Mouse (Mus musculus): Measurements from ENCODE around the gene Ap1b1. TPM values are rescaled to one million over a fixed set of nuclear protein-coding genes. Genes with fewer than 3 reads are reported as not detected.

The Ap1b1 gene
- polyA plus RNA-seq, 1 experiment from 2014 or later, result 48.9 TPM

DNA sequence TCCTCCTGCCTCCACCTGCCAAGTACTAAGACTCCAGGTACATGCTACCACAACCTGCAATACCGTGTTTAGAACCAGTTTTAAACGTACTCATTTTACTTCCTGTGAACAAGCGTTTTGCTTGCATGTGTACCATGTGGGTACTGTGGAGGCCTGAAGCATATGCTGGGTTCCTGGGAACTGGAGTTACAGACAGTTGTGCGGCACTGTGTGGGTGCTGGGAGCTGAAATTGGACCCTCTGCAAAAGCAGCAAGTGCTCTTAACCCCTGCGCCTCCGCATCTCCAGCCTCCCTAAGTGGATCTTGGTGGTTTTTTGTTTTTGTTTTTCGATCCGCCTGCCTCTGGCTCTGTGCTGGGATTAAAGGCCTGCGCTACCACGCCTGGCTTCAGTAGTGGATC lies 65.0 kb downstream of the Ap1b1 start:
- Histone ChIP-seq H3K4me2 (ENCODE audit: low read depth, low read length) (no peak overlapping the region), H3K27me3 (replicated peaks; ENCODE audit: control insufficient read depth, insufficient read depth, low read length) (peaks cover 14% of the 10 kb centered on the region), H3K4me1 (ENCODE audit: control insufficient read depth, insufficient read depth, low read length) (no peaks in the 10 kb centered on the region), H3K36me3 (ENCODE audit: control insufficient read depth, insufficient read depth, low read length) (no peaks in the 10 kb centered on the region), H3K4me3 (ENCODE audit: low read depth, low read length) (no peak overlapping the region), H3K27ac (replicated peaks; ENCODE audit: low read depth, low read length) (no peak overlapping the region), H3K9ac (ENCODE audit: low read depth, low read length) (no peak overlapping the region), H3K9me3 (ENCODE audit: control insufficient read depth, low read length) (no peaks in the 10 kb centered on the region)
- ATAC-seq (ENCODE audit: low read depth), result no peak
- WGBS, result 60% methylated on average over 10 of the region's 10 CpGs
- DNase-seq (ENCODE audit: low spot score), result no peak

GRCm38 (mm10) chr11:5052200-5052854 lies 65.7 kb downstream of the Ap1b1 start:
- H3K9me3 ChIP-seq (ENCODE audit: control insufficient read depth, low read length), result no peaks in the 10 kb centered on the region
- no peak for ATAC-seq (ENCODE audit: low read depth)
- no peak overlapping the region for H3K9ac ChIP-seq (ENCODE audit: low read depth, low read length)
- no peaks in the 10 kb centered on the region for H3K36me3 ChIP-seq (ENCODE audit: control insufficient read depth, insufficient read depth, low read length)
- DNase-seq (ENCODE audit: low spot score), result no peak
- peaks cover 21% of the 10 kb centered on the region for H3K27me3 ChIP-seq (replicated peaks; ENCODE audit: control insufficient read depth, insufficient read depth, low read length)
- H3K27ac ChIP-seq (replicated peaks; ENCODE audit: low read depth, low read length), result no peak overlapping the region
- no peak overlapping the region for H3K4me3 ChIP-seq (ENCODE audit: low read depth, low read length)
- no peak overlapping the region for H3K4me2 ChIP-seq (ENCODE audit: low read depth, low read length)
- H3K4me1 ChIP-seq (ENCODE audit: control insufficient read depth, insufficient read depth, low read length), result no peaks in the 10 kb centered on the region
- WGBS, result 67% methylated on average over 10 of the region's 10 CpGs

GRCm38 (mm10) chr11:5054151-5054550 lies 67.5 kb downstream of the Ap1b1 start:
- 91% methylated on average over 14 of the region's 14 CpGs for WGBS
- no peaks in the 10 kb centered on the region for H3K9me3 ChIP-seq (ENCODE audit: control insufficient read depth, low read length)
- no peak overlapping the region for H3K4me2 ChIP-seq (ENCODE audit: low read depth, low read length)
- H3K36me3 ChIP-seq (ENCODE audit: control insufficient read depth, insufficient read depth, low read length), result no peaks in the 10 kb centered on the region
- H3K27me3 ChIP-seq (replicated peaks; ENCODE audit: control insufficient read depth, insufficient read depth, low read length), result peaks cover 38% of the 10 kb centered on the region
- H3K9ac ChIP-seq (ENCODE audit: low read depth, low read length), result no peak overlapping the region
- H3K4me3 ChIP-seq (ENCODE audit: low read depth, low read length), result no peak overlapping the region
- 0 out of 2 replicates have a peak, but pooled peaks cover 2% of the 10 kb centered on the region for H3K4me1 ChIP-seq (ENCODE audit: control insufficient read depth, insufficient read depth, low read length)
- no peak overlapping the region for H3K27ac ChIP-seq (replicated peaks; ENCODE audit: low read depth, low read length)
- DNase-seq (ENCODE audit: low spot score) (no peak), ATAC-seq (ENCODE audit: low read depth) (no peak)

DNA sequence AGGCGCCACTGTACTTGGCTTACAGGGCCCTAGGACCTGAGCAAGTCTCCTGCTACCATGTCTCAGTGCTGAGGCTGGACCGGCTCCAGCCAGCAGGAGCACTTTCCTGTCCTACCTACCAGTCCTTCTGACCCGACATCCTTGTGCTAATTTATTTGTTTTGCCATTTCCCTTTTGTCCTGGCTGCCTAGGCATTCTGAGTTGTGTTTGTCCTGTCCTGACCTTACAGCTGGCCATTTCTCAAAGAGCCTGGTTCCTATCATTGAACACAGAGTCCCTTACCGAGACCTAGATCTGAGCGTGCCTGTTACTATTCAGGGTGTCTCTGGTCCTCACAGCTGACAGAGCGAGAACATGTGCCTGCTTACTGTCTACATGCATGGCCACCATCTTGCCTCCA lies 68.2 kb downstream of the Ap1b1 start:
- whole genome bisulfite sequencing, result 67% methylated on average over 6 of the region's 6 CpGs
- Histone ChIP-seq H3K9ac (ENCODE audit: low read depth, low read length) (no peak overlapping the region), H3K4me1 (ENCODE audit: control insufficient read depth, insufficient read depth, low read length) (0 out of 2 replicates have a peak, but pooled peaks cover 2% of the 10 kb centered on the region), H3K4me2 (ENCODE audit: low read depth, low read length) (no peak overlapping the region), H3K27ac (replicated peaks; ENCODE audit: low read depth, low read length) (no peak overlapping the region), H3K36me3 (ENCODE audit: control insufficient read depth, insufficient read depth, low read length) (no peaks in the 10 kb centered on the region), H3K27me3 (replicated peaks; ENCODE audit: control insufficient read depth, insufficient read depth, low read length) (peaks cover 45% of the 10 kb centered on the region), H3K4me3 (ENCODE audit: low read depth, low read length) (no peak overlapping the region), H3K9me3 (ENCODE audit: control insufficient read depth, low read length) (no peaks in the 10 kb centered on the region)
- no peak for ATAC-seq (ENCODE audit: low read depth)
- DNase-seq (ENCODE audit: low spot score), result no peak

DNA sequence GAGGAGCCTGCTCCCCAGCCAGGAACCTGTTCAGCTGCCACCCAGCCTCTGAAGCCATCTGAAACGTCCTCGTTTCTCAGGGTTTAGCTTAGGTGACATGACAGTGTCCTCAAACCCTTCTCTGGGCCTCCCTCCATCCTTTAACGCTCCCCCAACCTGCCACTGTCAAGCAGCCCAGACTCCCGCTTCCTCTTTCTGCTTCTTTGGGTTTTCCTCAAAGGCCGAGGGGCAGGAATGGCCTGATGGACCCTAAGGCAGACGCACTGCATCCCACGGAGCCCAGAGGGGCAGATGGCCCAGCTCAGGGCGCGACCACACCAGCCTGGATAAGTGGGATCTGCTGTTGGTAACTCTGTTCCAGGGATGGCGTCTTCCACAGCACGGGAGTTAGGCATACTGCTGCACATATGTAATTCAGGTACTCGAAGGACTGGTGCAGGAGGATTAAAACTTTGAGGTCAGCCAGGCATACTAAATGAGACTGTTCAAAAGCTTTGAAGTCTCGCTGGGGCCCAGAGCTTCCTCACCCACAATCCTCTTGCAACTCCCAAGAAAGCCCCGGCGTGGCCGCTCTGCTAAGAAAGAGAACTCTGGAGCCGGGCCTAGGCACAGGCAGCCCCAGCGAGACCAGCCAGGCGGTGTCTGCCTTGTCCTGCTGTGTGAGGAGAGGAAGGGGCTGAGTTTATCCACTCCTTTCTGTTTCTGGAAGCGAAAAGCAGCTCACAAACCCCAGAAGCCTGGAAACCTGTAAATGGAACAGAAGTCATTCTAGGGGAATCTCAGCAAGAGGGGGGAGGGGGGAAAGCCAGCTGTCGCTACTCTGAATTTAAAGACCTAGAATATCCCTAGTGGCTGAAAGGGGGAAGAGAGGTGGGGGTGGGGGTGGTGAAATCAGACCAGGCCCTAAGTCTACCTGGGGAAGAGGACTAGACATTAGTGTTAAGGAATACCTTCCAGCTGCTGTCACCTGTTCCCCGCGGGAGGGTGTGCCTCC lies 69.6 kb downstream of the Ap1b1 start:
- H3K4me3 ChIP-seq (ENCODE audit: low read depth, low read length), result no peak overlapping the region
- H3K27me3 ChIP-seq (replicated peaks; ENCODE audit: control insufficient read depth, insufficient read depth, low read length), result peaks cover 59% of the 10 kb centered on the region
- no peak for DNase-seq (ENCODE audit: low spot score)
- H3K36me3 ChIP-seq (ENCODE audit: control insufficient read depth, insufficient read depth, low read length), result peaks cover 9% of the 10 kb centered on the region; the same call in 1 of the 2 replicates
- 32% methylated on average over 23 of the region's 23 CpGs for WGBS
- H3K4me1 ChIP-seq (ENCODE audit: control insufficient read depth, insufficient read depth, low read length), result peaks cover 5% of the 10 kb centered on the region
- no peaks in the 10 kb centered on the region for H3K9me3 ChIP-seq (ENCODE audit: control insufficient read depth, low read length)
- H3K9ac ChIP-seq (ENCODE audit: low read depth, low read length), result 0 out of 2 replicates have a peak overlapping the region, but pooled peaks have one; percentile 25
- H3K4me2 ChIP-seq (ENCODE audit: low read depth, low read length), result no peak overlapping the region
- ATAC-seq (ENCODE audit: low read depth), result no peak
- no peak overlapping the region for H3K27ac ChIP-seq (replicated peaks; ENCODE audit: low read depth, low read length)

- H3K4me2 ChIP-seq (ENCODE audit: low read depth, low read length), result no peak overlapping the region
- no peaks in the 10 kb centered on the region for H3K9me3 ChIP-seq (ENCODE audit: control insufficient read depth, low read length)
- H3K36me3 ChIP-seq (ENCODE audit: control insufficient read depth, insufficient read depth, low read length), result peaks cover 10% of the 10 kb centered on the region; the same call in 1 of the 2 replicates
- peaks cover 9% of the 10 kb centered on the region for H3K4me1 ChIP-seq (ENCODE audit: control insufficient read depth, insufficient read depth, low read length)
- 48% methylated on average over 8 of the region's 8 CpGs for WGBS
- peaks cover 67% of the 10 kb centered on the region for H3K27me3 ChIP-seq (replicated peaks; ENCODE audit: control insufficient read depth, insufficient read depth, low read length)
- H3K9ac ChIP-seq (ENCODE audit: low read depth, low read length), result no peak overlapping the region
- DNase-seq (ENCODE audit: low spot score), result no peak
- no peak overlapping the region for H3K4me3 ChIP-seq (ENCODE audit: low read depth, low read length)
- no peak for ATAC-seq (ENCODE audit: low read depth)
- H3K27ac ChIP-seq (replicated peaks; ENCODE audit: low read depth, low read length), result no peak overlapping the region
These were observed 70.4 kb downstream of the Ap1b1 start for GRCm38 (mm10) chr11:5057064-5057463.

- H3K4me1 ChIP-seq (ENCODE audit: control insufficient read depth, insufficient read depth, low read length), result peaks cover 9% of the 10 kb centered on the region
- H3K27me3 ChIP-seq (replicated peaks; ENCODE audit: control insufficient read depth, insufficient read depth, low read length), result peaks cover 71% of the 10 kb centered on the region
- no peak for DNase-seq (ENCODE audit: low spot score)
- H3K9ac ChIP-seq (ENCODE audit: low read depth, low read length), result peak overlapping the region; percentile 63
- WGBS, result 23% methylated on average over 8 of the region's 8 CpGs
- peak overlapping the region; percentile 53 for H3K4me3 ChIP-seq (ENCODE audit: low read depth, low read length)
- H3K27ac ChIP-seq (replicated peaks; ENCODE audit: low read depth, low read length), result no peak overlapping the region
- peaks cover 10% of the 10 kb centered on the region; the same call in 1 of the 2 replicates for H3K36me3 ChIP-seq (ENCODE audit: control insufficient read depth, insufficient read depth, low read length)
- no peaks in the 10 kb centered on the region for H3K9me3 ChIP-seq (ENCODE audit: control insufficient read depth, low read length)
- ATAC-seq (ENCODE audit: low read depth), result no peak
- peak overlapping the region; percentile 93 for H3K4me2 ChIP-seq (ENCODE audit: low read depth, low read length)
These were observed 70.9 kb downstream of the Ap1b1 start for GRCm38 (mm10) chr11:5057541-5057855.

GRCm38 (mm10) chr11:5057856-5058641 lies 71.4 kb downstream of the Ap1b1 start, which contains the start of gene Rasl10a:
Gene Rasl10a, plus strand, starts transcription at chr11:5058128.
- H3K9ac ChIP-seq (ENCODE audit: low read depth, low read length), result peak within 1 kb of the TSS; percentile 63
- H3K4me3 ChIP-seq (ENCODE audit: low read depth, low read length), result peak within 1 kb of the TSS; percentile 53
- no peaks in the 10 kb centered on the region for H3K9me3 ChIP-seq (ENCODE audit: control insufficient read depth, low read length)
- no peak for DNase-seq (ENCODE audit: low spot score)
- WGBS, result 2% methylated on average over 37 of the region's 77 CpGs
- H3K4me2 ChIP-seq (ENCODE audit: low read depth, low read length), result peak within 1 kb of the TSS; percentile 93
- ATAC-seq (ENCODE audit: low read depth), result peak; percentile 10; the same call in 1 of the 2 replicates
- H3K27me3 ChIP-seq (replicated peaks; ENCODE audit: control insufficient read depth, insufficient read depth, low read length), result peaks cover 77% of the 10 kb centered on the region
- no peak within 1 kb of the TSS for H3K27ac ChIP-seq (replicated peaks; ENCODE audit: low read depth, low read length)
- peaks cover 10% of the 10 kb centered on the region; the same call in 1 of the 2 replicates for H3K36me3 ChIP-seq (ENCODE audit: control insufficient read depth, insufficient read depth, low read length)
- H3K4me1 ChIP-seq (ENCODE audit: control insufficient read depth, insufficient read depth, low read length), result peaks cover 9% of the 10 kb centered on the region
